ENCODE assay signal across 22 mouse cellular contexts in genomic region chr17:56208821-56209220, GRCm38 (mm10). TPM values are rescaled to one million over a fixed set of nuclear protein-coding genes. Genes with fewer than 3 reads are reported as not detected.
DNase-seq lines count a peak whose midpoint lies in the region; ATAC-seq and TF ChIP-seq lines count a peak whose summit lies in the region.
"Had no signal": no experiment of that assay in that cellular context is flagged by ENCODE, and none has a peak within 500 bp of the region (broad histone marks: within the 10 kb centered on the region; RNA-seq: fewer than 3 reads in every experiment).

No protein-coding gene starts in this region.

- no peak overlapping the region for H3K9ac ChIP-seq in heart, embryonic 11.5 days (ENCODE audit: low read depth, low read length)
- H3K9ac ChIP-seq in lung, postnatal 0 days (replicated peaks; ENCODE audit: low read depth) = no peak overlapping the region
- H3K9ac ChIP-seq: embryonic facial prominence, embryonic 15.5 days; heart, embryonic 12.5 days; hindbrain, embryonic 12.5 days had no signal

- no peaks in the 10 kb centered on the region for H3K9me3 ChIP-seq in heart, embryonic 11.5 days (replicated peaks; ENCODE audit: control insufficient read depth, low read length)
- no peaks in the 10 kb centered on the region for H3K9me3 ChIP-seq in lung, postnatal 0 days (ENCODE audit: low read length)
- H3K9me3 ChIP-seq: embryonic facial prominence, embryonic 15.5 days; forebrain, embryonic 10.5 days; heart, embryonic 12.5 days; hindbrain, embryonic 12.5 days had no signal

- no peak overlapping the region for H3K4me2 ChIP-seq in heart, embryonic 11.5 days
- no peak overlapping the region for H3K4me2 ChIP-seq in lung, postnatal 0 days (replicated peaks; ENCODE audit: low read depth, low read length)
- H3K4me2 ChIP-seq: embryonic facial prominence, embryonic 15.5 days; heart, embryonic 12.5 days; hindbrain, embryonic 12.5 days had no signal

- no peak for TF ChIP-seq CTCF in lung, postnatal 0 days (IDR thresholded peaks at IDR 0.05)

- H3K4me1 ChIP-seq in heart, embryonic 11.5 days (ENCODE audit: control insufficient read depth, insufficient read depth, low read length) = no peaks in the 10 kb centered on the region; the same call in 1 of the 2 replicates
- no peaks in the 10 kb centered on the region; the same call in 1 of the 2 replicates for H3K4me1 ChIP-seq in lung, postnatal 0 days (ENCODE audit: insufficient read depth, low read depth, low read length)
- H3K4me1 ChIP-seq: embryonic facial prominence, embryonic 15.5 days; forebrain, embryonic 10.5 days; hindbrain, embryonic 12.5 days had no signal

- peak; percentile 26 for DNase-seq in heart, adult 8-10 months (ENCODE audit: low spot score)
- DNase-seq in lung, adult 18-20 months = peak; percentile 87 to 90
- peak; percentile 90 for DNase-seq in lung, postnatal 0 days (ENCODE audit: low spot score)
- peak; percentile 88 for DNase-seq in lung, postnatal 36 days
- no peak for DNase-seq in frontal cortex, adult 2 months (ENCODE audit: extremely low spot score in 1 of 2, low spot score in 1 of 2)
- no peak for DNase-seq in layer of hippocampus, adult 9-10 months (ENCODE audit: low spot score)
- DNase-seq: cerebellum, adult 8-10 months; cerebellum, postnatal 14 days; embryo, embryonic 11 days; gastrocnemius, postnatal 36 days; heart, postnatal 36 days had no signal

- no peak overlapping the region for H3K27ac ChIP-seq in heart, embryonic 11.5 days (ENCODE audit: low read depth, low read length)
- H3K27ac ChIP-seq in lung, postnatal 0 days (ENCODE audit: low read length) = peak overlapping the region; percentile 92
- H3K27ac ChIP-seq: embryonic facial prominence, embryonic 15.5 days; forebrain, embryonic 10.5 days; hindbrain, embryonic 12.5 days; hindbrain, postnatal 0 days had no signal

- WGBS in heart, embryonic 11.5 days (ENCODE audit: insufficient replicate concordance) = 92% methylated on average over 3 of the region's 3 CpGs
- 70% methylated on average over 3 of the region's 3 CpGs for WGBS in lung, postnatal 0 days

- TF ChIP-seq EP300 in lung, postnatal 0 days (IDR thresholded peaks at IDR 0.05) = peak; percentile 50; the same call in 1 of the 2 replicates

- no peaks in the 10 kb centered on the region for H3K27me3 ChIP-seq in heart, embryonic 11.5 days (ENCODE audit: control insufficient read depth, insufficient read depth, low read length)
- H3K27me3 ChIP-seq in lung, postnatal 0 days (replicated peaks; ENCODE audit: insufficient read depth, low read length) = no peaks in the 10 kb centered on the region
- H3K27me3 ChIP-seq: CH12.LX; embryonic facial prominence, embryonic 15.5 days; heart, embryonic 12.5 days; hindbrain, embryonic 12.5 days; Patski had no signal

- H3K36me3 ChIP-seq in heart, embryonic 11.5 days (ENCODE audit: control insufficient read depth, insufficient read depth, low read length) = peaks cover 60% of the 10 kb centered on the region
- H3K36me3 ChIP-seq in lung, postnatal 0 days (ENCODE audit: insufficient read depth, low read length) = peaks cover 46% of the 10 kb centered on the region

- no peak overlapping the region for H3K4me3 ChIP-seq in heart, embryonic 11.5 days (ENCODE audit: low read depth, low read length)
- no peak overlapping the region for H3K4me3 ChIP-seq in lung, postnatal 0 days (ENCODE audit: low read depth, low read length)
- H3K4me3 ChIP-seq: embryonic facial prominence, embryonic 15.5 days; erythroblast, embryonic 14.5 days; forebrain, embryonic 10.5 days; heart, embryonic 12.5 days; hindbrain, embryonic 12.5 days had no signal

- no peak for ATAC-seq in heart, embryonic 11.5 days (replicated peaks; ENCODE audit: insufficient number of reproducible peaks, low FRiP score, low TSS enrichment)
- ATAC-seq in lung, postnatal 0 days = peak; percentile 62
- ATAC-seq: activated CD4-positive, CD25-positive, alpha-beta regulatory T cell, adult 4 months; forebrain, embryonic 14.5 days; hindbrain, postnatal 0 days; Patski had no signal

RNA-seq across cellular contexts. Expression of gene Dpp9, which starts 9.9 kb away (rescaled TPM):
- total RNA-seq in heart, adult 8-10 months (2022) = 10 to 100 TPM; 42.6 to 51.1 (median 46.6) TPM
- 21.4 and 23.2 TPM in 2 replicates for polyA plus RNA-seq in heart, embryonic 11.5 days (2014; fragmentation: Nextera tagmentation; extraction: Ambion mirVana)
- 25.7 and 30.3 TPM in 2 replicates for polyA plus RNA-seq in lung, postnatal 0 days (2015; fragmentation: Nextera tagmentation; extraction: Ambion mirVana)
- polyA plus RNA-seq in frontal cortex, adult 2 months (2012; rRNA removed) = 49.7 and 52.4 TPM in 2 replicates

RNA-seq across cellular contexts. Expression of gene Mydgf, which starts 25.1 kb away (rescaled TPM):
- total RNA-seq in heart, adult 8-10 months (2022) = 10 to 100 TPM; 25.5 to 29.8 (median 27.9) TPM
- polyA plus RNA-seq in heart, embryonic 11.5 days (2014; fragmentation: Nextera tagmentation; extraction: Ambion mirVana) = 78.6 and 87.8 TPM in 2 replicates
- 67.2 and 71.2 TPM in 2 replicates for polyA plus RNA-seq in lung, postnatal 0 days (2015; fragmentation: Nextera tagmentation; extraction: Ambion mirVana)
- 43.1 and 43.8 TPM in 2 replicates for polyA plus RNA-seq in frontal cortex, adult 2 months (2012; rRNA removed)

RNA-seq across cellular contexts. Expression of gene Tnfaip8l1, which starts 46.5 kb away (rescaled TPM):
- total RNA-seq in heart, adult 8-10 months (2022) = 1 to 10 TPM; 1.2 to 2.1 (median 1.4) TPM
- polyA plus RNA-seq in heart, embryonic 11.5 days (2014; fragmentation: Nextera tagmentation; extraction: Ambion mirVana) = 4.7 and 6.0 TPM in 2 replicates
- polyA plus RNA-seq in lung, postnatal 0 days (2015; fragmentation: Nextera tagmentation; extraction: Ambion mirVana) = 4.7 and 5.6 TPM in 2 replicates
- 6.6 TPM in 2 replicates for polyA plus RNA-seq in frontal cortex, adult 2 months (2012; rRNA removed)

RNA-seq across cellular contexts. Expression of gene Fem1a, which starts 47.8 kb away (rescaled TPM):
- total RNA-seq in heart, adult 8-10 months (2022) = 100 to 1,000 TPM; 113 to 131 (median 128) TPM
- 17.9 and 19.3 TPM in 2 replicates for polyA plus RNA-seq in heart, embryonic 11.5 days (2014; fragmentation: Nextera tagmentation; extraction: Ambion mirVana)
- 8.2 and 8.4 TPM in 2 replicates for polyA plus RNA-seq in lung, postnatal 0 days (2015; fragmentation: Nextera tagmentation; extraction: Ambion mirVana)
- polyA plus RNA-seq in frontal cortex, adult 2 months (2012; rRNA removed) = 23.7 and 24.1 TPM in 2 replicates

Comparison
In these comparisons a context has a peak if more than half of its experiments do, and no peak if none do; other contexts are left out.
1. DNase-seq: peak in heart, adult 8-10 months (single experiment), lung, adult 18-20 months (2 of 2), lung, postnatal 0 days (single experiment) and lung, postnatal 36 days (single experiment); none in frontal cortex, adult 2 months (0 of 2) and layer of hippocampus, adult 9-10 months (single experiment).